Mouse (Mus musculus): ENCODE results near the gene Slco1c1.

The Slco1c1 gene

DNA sequence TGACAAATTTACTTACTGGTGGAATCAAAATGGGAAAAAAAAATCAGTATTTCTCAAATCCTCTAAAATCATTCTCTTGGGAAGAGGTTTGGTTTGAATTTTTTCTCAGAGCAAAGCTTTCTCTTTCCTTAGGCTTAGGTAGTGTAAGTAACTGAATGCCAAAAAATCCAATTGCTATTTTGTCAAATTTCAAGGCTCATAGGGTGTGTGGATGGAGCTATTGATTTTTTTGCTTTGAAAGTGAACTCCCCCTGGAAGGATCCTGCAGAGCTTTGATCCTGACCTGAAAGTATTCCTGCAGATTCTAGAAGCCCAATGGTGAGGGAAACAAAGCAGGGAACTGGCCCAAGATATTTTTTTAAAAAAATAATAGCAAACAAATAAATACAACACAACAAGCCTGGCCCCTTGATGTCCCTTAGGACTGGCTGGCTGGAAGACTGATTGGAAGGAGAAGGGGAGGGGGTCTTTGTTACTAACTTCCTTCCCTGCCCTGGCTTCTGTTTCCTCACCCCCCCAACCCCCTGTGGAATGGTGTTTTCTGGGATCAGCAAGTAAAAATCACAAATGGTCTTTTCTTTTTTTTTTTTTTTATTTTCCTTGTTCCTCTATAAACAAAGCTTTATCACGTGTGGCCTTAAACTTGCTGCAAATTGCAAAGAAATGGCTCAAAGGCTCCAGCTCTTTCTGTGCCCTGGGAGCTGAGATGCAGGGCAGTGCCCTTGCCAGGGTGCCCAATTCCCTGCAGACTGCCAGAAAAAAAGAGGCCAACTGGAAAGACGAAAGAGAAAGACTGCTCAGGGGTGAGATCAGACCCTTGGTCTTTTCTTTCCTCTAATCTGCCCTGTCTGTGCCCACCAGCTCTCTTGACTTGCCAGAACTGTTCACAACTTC is at the start of gene Slco1c1:
Gene Slco1c1, plus strand, starts transcription at position 622 of the 894 bp plus-strand sequence.
- DNase-seq (ENCODE audit: low spot score in 2 of 2): no peak

DNA sequence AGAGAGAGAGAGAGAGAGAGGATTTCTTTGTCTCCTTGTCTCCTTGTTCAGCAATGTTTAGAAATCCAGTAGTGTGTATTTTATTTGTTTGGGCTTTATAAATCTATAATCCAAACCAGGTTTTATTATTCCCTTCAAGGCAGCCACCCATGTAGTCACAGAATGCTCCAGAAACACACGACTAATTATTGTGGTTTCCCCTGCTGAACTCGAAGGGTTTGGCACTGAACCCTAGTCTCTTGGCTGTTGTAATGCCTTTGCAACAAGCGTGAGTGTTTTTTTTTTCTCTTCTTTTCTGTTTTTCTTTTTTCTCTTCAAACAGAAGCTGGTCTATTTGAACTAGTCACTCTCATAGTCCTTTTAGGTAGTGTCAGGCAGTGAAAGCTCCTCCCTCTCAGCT is 49.5 kb upstream of the Slco1c1 start:
- no peak for DNase-seq (ENCODE audit: low spot score in 2 of 2)

DNA sequence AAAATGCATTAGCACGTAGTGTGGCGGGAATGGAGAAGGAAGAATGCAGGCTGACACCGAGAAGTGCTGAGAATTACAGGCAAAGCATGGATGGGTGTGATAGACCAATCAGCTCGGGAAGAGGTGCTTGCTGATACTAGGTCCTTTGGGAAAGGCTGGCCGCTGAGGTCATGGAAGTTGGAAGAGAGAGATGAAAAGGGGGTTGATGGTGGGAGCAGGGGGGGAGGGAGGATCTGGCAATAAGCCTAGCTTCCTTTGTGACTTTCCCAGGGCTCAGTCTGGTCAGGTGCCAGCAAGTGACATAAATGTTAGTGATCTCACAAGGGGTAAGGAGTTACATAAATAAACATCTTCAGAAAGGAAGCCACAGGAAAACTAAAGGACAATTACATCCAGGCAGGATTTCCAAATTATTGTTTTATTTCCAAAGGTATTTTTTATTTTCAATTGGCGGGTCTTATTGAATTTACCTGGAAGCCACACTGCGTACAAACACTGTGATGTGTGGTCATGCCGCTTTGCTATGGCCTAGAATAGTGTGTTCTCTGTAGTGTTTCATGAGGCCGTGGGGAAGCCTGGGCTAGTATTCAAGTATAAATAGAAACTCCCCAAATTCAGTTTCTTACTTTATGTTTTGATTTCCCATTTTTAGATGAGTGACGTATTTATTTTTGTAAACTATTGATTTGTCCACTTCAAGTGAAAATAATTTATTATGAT is 38.7 kb upstream of the Slco1c1 start:
- no peak for DNase-seq (ENCODE audit: low spot score in 2 of 2)

DNA sequence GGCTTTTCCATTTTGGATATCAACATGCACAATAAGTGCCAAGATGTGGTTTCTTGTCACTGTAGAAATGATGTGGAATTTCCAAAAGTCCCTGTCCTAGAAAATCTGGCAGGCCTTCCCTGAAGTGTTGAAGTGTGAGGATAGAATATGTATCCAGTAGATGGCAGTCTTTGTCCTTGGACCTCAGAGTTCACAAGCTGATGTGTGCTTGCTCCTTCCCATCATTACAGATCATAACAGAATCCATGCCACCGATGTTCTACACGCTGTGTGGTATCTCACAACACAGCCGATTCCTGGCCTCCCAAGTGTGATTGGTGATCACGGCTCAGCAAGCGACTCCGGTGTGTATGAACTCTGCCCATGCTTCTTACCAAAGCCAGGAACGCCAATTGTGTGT is 36.9 kb upstream of the Slco1c1 start:
- DNase-seq (ENCODE audit: low spot score in 2 of 2): no peak

DNA sequence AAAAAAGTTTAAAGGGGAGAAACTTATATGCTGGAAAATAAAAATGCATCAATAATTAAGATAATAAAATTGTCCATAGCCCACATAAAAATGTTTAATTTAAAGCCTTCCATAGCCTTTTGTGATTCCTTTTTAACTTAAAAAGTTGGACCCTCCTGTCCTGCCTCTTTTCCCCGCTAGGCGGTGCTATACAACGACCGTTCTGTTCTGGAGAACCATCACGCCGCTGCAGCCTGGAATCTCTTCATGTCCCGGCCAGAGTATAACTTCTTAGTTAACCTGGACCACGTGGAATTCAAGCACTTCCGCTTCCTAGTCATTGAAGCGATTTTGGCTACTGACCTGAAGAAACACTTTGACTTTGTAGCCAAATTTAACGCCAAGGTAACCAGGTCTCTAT is 35.5 kb upstream of the Slco1c1 start:
- peak; percentile 31 to 42 for DNase-seq (ENCODE audit: low spot score in 2 of 2)

DNA sequence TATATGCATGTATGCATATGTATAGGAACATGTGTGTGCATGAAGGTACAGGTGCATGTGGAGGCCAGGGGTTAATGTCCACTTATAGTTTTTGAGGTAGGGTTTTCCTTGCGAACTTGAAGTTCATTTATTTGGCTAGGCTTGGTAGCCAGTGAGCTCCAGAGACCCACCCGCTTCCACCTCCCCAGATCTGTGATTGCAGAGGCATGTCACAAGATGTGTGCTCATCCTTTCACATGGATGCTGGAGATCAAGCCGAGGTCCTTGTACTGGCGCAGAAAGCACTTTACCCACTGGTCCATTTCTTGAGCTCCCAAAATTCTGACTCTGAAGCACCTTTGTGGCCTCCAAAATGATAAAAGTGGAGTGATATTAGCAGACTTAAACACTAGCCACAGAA is 29.3 kb upstream of the Slco1c1 start:
- DNase-seq (ENCODE audit: low spot score in 2 of 2): no peak

DNA sequence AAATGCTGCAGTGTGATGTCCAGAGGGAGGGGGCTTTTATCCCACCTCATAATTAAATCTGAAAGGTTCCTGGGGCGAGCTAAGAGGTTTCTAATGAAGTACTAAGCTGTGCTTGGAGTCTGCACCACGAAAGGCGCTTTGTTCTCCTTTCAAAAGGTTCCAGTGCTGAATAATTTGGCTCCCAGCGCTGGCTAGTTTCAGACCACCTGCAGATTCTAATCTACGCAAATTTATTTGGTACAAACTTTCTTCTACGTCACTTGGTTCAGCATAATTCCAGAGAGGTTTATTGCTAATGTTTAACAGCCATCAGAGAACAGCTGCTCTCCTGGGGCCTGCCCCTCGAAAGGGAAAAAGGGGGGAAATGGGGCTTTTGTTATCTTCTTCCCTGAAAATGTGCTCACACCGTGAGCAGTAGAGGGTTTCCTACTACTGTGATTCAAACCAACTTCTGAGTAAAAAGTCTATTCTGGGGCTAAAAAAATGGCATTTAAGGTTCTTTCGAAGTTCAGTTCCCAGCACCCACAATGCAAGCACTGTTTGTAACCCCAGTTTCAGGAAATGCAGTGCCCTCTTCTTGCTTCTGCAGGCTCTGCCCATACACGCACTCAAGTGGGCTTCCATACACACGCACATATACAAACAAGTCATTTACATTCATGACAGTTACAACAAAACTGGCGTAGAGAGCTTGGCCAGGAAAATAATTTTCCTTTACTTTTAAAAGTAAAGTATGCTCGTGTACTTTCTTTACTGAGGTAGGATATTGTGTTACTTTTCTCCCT is 28.3 kb upstream of the Slco1c1 start:
- DNase-seq (ENCODE audit: low spot score in 2 of 2): no peak

DNA sequence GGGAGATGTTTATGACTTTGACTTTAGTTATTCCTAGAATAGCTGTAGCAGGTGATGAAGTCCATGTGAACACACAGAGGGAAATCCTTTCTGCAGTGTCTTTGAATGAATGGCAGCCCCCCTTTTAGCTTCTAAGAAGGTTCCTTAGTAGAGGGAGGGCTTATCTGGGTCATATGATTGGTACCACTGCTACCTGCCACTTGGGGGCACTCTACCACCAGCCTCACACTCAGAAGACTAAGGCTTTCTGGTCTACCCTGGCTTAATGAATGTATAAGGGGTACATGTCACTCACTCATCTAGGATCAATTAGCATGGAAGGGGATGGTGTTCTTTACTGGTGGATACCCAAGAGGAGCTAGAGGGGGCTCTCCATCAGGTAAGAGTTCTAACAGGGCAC is 24.7 kb upstream of the Slco1c1 start:
- no peak for DNase-seq (ENCODE audit: low spot score in 2 of 2)

DNA sequence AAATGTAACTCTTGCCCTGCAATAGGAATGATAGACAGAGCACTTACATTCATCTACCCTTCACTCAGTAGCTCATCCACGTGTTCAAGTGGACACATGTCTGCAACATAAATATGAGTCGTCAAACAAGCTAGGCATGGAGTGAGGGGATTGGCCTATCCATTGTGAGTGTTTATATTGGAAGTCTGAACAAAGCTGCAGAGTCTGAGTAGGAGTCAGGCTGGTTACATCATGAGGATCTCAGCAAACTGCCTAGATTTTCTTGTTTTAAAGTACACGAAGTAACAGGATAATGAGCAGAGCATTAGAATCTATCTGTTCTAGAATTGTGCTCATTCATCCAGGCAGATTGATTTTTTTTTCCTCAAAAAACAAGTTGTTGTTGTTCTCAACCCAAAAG is 23.0 kb upstream of the Slco1c1 start:
- no peak for DNase-seq (ENCODE audit: low spot score in 2 of 2)

DNA sequence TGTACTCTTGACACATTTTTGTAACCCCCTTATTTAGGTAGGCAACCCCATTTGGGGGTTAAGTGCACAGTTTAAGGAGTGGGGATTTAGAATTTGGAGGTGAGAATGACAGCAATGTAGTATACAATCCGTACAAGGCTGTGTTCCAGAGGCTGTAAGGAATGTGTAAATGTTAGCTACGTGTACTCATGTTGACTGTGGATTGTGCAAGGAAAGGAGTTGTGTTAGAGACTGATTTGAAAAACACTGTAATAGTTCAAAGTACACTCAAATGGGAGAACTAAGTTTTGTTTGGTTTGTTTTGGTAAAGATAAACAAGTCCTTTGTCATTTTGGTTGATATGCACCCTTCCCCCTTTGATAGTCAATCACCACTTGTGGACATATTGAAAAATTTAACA is 1.6 kb upstream of the Slco1c1 start:
- DNase-seq (ENCODE audit: low spot score in 2 of 2): no peak

DNA sequence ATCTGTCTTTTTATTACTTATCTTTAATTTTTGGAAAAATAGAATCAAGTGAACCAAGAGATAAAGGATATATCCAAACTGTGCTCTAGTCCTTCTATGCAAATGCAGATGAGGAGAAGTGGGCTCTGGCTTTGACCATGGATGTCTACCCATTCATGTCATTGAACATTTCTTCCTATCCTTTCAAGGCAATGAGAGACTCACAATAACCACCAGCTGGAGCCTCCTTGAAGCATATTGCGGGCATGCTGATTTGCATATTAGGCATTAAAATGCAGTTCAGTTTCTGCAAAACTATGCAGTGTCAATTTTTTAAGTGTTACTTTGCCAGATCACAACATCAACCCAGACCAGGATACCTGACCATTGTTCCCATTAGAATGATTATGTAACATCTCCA is 1.6 kb downstream of the Slco1c1 start:
- no peak for DNase-seq (ENCODE audit: low spot score in 2 of 2)

DNA sequence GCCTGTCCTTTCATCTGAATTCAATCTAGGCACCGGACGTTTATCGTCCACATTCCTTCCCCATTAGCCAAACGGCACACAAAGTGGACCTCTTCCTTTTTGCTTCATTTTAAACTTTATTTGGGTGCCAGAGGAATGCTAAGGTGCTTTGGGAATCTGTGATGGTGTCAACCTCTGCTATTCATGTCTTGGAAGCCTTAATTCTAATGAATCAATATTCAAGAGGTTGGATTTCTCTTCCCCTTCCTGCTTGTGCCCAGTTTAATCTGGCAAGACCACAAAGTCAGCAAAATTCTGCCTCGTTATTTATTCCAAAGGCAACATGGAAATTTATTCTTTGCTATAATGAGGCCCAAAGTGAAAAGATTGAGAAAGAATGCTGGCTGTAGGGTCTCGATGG is 6.7 kb downstream of the Slco1c1 start:
- DNase-seq (ENCODE audit: low spot score in 2 of 2): no peak

DNA sequence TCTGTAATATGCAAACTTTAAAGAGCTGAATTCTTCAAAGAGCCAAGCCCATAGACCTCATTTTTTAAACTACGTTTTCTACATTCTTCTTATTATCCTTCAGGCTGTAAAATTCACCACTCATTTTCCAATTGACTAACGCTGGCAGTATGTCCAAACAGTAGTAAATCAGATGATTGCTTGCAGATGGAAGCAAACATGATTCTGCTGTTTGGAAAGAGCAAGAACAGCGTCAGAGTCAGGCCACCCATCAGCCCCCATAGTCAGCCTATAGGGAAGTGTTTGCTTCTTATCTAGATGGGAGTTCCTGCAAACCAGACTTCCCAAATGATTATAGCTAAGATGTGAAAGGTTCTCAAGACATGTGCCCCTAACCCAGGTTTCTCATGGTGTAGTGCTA is 13.1 kb downstream of the Slco1c1 start:
- no peak for DNase-seq (ENCODE audit: low spot score in 2 of 2)

DNA sequence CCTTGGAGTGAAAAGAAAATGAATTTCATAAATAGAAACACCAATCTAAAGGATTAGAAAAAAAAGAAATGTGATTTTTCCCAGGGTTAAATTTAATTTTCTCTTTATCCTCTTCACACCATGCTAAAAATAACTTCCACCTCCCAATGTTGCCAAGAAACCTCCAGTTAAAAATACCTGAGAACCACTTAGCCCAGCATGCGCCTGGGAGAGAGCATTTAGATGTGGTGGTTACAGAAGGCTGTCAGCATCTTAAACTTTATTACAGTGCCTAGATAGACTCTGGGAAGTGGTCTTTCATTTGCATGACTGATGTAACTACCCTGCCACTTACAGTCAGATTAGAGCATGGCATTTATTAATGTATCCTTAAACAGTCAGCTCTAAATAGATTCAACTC is 17.0 kb downstream of the Slco1c1 start:
- DNase-seq (ENCODE audit: low spot score in 2 of 2): no peak

DNA sequence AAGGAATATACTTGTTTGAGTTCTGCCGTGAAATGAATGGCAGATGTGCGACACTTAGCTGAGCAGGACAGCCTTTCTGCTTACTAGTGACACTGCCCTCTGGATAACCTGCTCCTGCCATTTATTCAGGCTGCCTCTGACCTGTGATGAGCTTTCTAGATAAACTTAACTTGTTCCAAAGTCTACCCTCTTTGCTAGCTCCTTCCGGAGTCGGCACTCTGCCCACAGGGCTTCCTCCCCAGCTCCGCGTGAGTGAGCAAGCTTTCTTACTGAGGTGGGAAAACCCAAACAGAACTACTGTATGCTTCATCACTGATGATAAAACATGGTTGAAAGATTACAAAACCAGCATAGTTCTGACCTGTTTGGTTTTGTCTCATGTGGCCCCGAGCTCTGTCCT is 19.2 kb downstream of the Slco1c1 start:
- no peak for DNase-seq (ENCODE audit: low spot score in 2 of 2)

DNA sequence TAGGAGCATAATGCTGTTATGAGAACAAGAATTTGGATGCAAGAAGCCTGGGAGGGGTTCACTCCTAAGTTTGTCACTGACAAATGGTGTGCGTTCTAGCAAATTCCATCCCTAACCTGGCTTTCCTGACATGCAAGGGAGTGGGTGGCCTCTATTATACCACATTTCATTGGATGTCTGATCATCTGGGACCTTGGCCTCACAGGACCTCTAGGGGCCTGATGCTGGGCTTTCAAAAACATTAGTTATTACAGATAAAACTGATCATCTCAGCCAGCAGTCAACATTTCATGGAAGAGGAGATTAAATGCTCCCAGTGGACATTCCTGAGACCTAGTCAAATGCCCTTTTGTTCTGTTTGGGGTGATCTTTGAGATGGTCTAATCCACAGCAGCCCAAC is 34.0 kb downstream of the Slco1c1 start:
- no peak for DNase-seq (ENCODE audit: low spot score in 2 of 2)

DNA sequence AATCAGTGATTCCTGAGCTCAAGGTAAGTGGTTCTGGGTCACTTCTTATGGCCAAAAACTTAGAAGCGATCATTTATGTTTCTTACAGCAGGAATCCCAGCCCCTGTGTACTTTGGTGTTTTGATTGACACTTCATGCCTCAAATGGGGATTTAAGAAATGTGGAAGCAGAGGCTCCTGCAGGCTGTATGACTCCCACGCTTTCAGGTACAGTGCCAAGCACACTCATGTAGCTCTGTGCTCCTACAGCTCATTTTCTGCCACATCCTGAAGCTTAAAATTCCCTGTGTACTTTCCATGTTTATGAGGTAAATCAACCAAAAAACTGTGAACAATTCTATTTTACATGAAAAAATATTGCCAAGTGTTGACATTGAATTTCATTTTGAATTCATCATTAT is 43.2 kb downstream of the Slco1c1 start:
- no peak for DNase-seq (ENCODE audit: low spot score in 2 of 2)

DNA sequence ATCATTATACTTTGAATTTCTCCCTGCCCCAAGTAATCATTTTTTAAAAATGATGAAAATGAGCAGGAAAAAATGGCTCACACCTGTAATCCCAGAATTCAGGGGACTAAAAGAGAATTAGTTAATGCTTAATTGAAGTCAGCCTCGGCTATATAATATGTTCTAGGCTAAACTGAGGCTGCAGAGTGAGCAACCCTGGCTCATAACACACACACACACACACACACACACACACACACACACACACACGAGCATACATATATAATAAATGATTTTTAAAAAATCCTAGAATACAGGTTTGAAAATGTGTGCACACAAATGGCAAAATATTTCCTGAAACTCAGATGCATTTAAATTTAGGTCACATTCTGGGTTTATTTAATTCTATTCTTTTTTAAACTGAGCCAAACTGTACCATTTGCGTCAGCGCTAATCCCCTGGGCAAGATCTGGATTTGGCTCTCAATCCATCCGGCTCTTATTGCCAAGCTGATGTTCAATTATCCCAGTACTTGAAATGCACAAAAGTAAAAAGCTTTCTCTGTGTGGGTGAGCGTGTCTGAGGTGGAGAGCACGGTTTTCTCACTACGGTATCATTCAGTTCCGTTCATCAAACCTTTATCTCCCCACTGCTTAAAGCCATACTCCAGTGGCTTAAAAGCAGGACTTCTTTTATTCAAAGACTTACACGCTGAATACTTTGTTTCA is 43.8 kb downstream of the Slco1c1 start:
- no peak for DNase-seq (ENCODE audit: low spot score in 2 of 2)

DNA sequence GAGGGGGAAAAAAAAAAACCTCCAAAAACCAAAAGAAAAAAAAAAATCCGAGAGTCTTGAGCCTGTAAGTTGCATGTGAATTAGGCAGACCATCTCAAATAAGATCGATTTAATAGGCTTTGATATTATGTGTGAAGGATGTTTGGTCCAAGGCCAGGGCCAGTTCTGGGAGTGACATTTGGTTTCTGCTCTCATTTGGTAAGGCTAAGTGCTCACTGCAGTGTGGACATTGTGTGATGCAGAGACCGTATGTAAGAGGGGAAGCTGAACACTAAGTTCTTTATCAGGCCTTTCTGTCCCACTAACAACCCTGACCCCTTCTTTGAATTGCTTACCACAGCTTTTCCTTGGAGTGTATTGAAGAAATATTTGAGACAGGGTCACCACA is 44.4 kb downstream of the Slco1c1 start:
- DNase-seq (ENCODE audit: low spot score in 2 of 2): no peak

DNA sequence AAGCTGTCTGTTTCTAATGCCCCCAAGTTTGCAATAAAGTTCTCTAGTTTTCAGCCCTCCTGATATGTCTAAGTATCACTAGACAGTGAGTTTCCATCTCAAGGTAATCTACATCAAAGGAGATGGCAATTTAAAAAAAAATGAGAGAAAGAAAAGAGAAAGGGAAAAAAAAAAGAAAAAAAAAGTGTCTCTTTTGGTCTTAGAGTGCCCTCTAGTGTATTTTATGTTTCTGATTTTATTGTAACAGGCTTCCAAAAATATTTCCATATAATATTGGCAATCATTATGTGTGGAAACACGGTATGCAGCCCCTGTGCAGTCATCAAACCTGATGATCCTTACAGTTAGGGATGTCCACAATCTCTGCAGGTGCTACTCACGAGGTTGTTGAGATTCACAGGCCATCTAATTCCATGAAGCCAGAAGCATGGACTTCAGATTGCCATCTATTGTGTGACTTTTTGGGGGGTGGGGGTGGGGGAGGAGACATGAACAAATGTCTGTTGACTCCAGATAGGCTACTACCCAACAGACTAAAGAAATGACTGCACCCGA is 52.6 kb downstream of the Slco1c1 start:
- no peak for DNase-seq (ENCODE audit: low spot score in 2 of 2)

DNA sequence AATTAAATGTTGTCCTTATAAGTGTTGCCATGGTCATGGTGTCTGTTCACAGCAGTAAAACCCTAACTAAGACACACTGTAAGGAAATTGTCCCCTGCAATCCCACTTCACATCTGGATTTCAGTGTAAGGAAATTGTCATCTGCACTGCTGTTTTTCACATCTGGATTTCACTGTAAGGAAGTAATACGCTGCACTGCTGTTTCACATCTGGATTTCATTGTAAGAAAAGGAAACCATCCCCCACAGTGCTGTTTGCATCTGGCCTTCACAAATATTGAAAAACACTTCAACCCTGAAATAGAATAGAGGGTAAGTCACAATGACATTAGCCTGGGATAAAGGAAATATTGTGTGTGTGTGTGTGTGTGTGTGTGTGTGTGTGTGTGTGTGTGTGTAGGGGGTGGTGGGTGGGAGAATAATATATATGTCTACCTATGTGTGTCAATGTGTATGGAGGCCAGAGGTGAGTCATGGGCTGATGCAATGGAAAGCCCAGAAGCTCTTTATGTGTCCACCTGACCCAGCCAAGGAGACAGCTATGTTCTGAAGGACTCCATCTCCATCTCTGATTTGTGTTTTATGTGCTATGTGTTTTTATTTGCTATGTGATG is 60.7 kb downstream of the Slco1c1 start:
- no peak for DNase-seq (ENCODE audit: low spot score in 2 of 2)
